Mouse (Mus musculus) thymus, adult 2 months (tissue): Measurements from ENCODE around the gene Poldip3.

Experiments
- CTCF ChIP-seq: fragments of 200-500 bp; IDR thresholded peaks from 2 replicates; pipeline ENCODE4 v1.5.1; 2012; ENCODE audit warnings: mild to moderate bottlenecking, control low read depth, low read length, moderate library complexity, borderline replicate concordance; ENCODE audit not compliant: control insufficient read depth, poor library complexity, insufficient read depth; ENCODE audit errors: extremely low read depth
- POLR2A ChIP-seq: fragments of 200-500 bp; IDR thresholded peaks from 2 replicates; pipeline ENCODE4 v1.6.1; 2012; ENCODE audit warnings: mild to moderate bottlenecking, low read length, control low read depth, moderate library complexity; ENCODE audit not compliant: control insufficient read depth, poor library complexity, insufficient read depth; ENCODE audit errors: extremely low read depth

DNA sequence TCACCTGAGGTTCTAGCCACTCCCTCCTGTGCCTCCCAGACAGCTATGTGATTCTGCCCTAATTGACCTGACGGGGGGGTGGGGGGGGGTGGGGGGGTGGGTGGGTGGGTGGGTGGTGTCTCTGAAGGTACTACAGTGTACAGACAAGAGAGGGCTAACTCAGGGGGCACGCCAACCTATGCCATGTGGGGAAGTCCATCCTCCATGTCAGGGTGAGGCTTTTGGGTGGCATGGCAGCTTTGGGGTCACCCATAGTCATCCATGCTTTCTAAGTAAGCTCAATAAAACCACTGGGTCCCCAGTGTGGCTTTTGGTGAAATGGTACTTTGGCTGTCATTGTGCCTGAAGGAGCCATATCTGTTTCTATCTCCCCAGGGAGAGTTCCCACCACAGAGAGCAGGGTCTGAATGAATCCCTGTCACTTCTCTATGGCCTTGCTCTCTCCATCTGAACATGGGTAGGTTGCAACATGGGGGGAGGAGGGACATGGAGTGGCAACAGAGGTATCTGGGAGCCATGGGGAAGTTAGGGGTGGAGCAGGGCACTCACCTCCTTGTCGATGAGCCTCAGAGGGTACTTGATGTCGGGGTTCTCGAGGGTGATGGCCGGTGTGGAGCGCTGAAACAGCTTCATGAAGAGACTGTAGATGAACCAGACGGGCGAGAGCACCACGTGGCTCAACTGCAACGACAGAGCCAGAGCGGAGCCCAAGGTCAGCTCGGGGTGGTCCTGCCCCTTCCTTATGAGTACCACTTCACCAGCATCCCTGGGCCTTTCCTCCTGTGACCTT is 16.5 kb upstream of the Poldip3 start:
- TF ChIP-seq CTCF (no peak), POLR2A (no peak)
